Mouse (Mus musculus) MEL (cell line): ENCODE data around the gene Samd14.

Experiments
- CTCF ChIP-seq, 3 experiments: IDR thresholded peaks in 2 of 3; conservative IDR thresholded peaks in 1 of 3; 2 replicates each; pipeline ENCODE4 v1.5.1; 2011 to 2012; ENCODE audit warnings: low read length in 3 of 3, low read depth in 2 of 3, mild to moderate bottlenecking in 2 of 3, improper control_type of control experiment in 1 of 3, inconsistent platforms in 1 of 3, mixed read lengths in 1 of 3, moderate library complexity in 1 of 3; ENCODE audit not compliant: control insufficient read depth in 1 of 3, insufficient read depth in 1 of 3, poor library complexity in 1 of 3, severe bottlenecking in 1 of 3
- E2F4 ChIP-seq: IDR thresholded peaks from 2 replicates; pipeline ENCODE4 v1.6.1; 2011; ENCODE audit warnings: low read depth, low read length, improper control_type of control experiment, borderline replicate concordance
- EP300 ChIP-seq, 2 experiments: IDR thresholded peaks; 2 replicates each; pipeline ENCODE4 v1.6.1; 2011; ENCODE audit warnings: improper control_type of control experiment in 2 of 2, low read length in 2 of 2, low read depth in 1 of 2, mild to moderate bottlenecking in 1 of 2
- GATA1 ChIP-seq: IDR thresholded peaks from 2 replicates; pipeline ENCODE4 v1.6.1; 2011; ENCODE audit warnings: low read depth, low read length, improper control_type of control experiment
- HCFC1 ChIP-seq: IDR thresholded peaks from 2 replicates; pipeline ENCODE4 v1.6.1; 2012; ENCODE audit warnings: low read depth, mild to moderate bottlenecking, inconsistent platforms, low read length, improper control_type of control experiment, moderate library complexity
- MAX ChIP-seq: IDR thresholded peaks from 2 replicates; pipeline ENCODE4 v1.6.1; 2011; ENCODE audit warnings: low read length, improper control_type of control experiment
- POLR2A ChIP-seq, 2 experiments: IDR thresholded peaks; 2 replicates each; pipeline ENCODE4 v1.6.1; 2011 to 2012; ENCODE audit warnings: low read length in 2 of 2, mild to moderate bottlenecking in 2 of 2, control low read depth in 1 of 2, improper control_type of control experiment in 1 of 2, low read depth in 1 of 2, moderate library complexity in 1 of 2; ENCODE audit not compliant: control insufficient read depth in 1 of 2, insufficient read depth in 1 of 2, poor library complexity in 1 of 2
- POLR2AphosphoS2 ChIP-seq: IDR thresholded peaks from 2 replicates; pipeline ENCODE4 v1.6.1; 2011; ENCODE audit warnings: low read length, improper control_type of control experiment
- USF1 ChIP-seq: IDR thresholded peaks from 2 replicates; pipeline ENCODE4 v1.6.1; 2014; ENCODE audit warnings: low read depth, mild to moderate bottlenecking, inconsistent platforms, low read length, improper control_type of control experiment, moderate library complexity

DNA sequence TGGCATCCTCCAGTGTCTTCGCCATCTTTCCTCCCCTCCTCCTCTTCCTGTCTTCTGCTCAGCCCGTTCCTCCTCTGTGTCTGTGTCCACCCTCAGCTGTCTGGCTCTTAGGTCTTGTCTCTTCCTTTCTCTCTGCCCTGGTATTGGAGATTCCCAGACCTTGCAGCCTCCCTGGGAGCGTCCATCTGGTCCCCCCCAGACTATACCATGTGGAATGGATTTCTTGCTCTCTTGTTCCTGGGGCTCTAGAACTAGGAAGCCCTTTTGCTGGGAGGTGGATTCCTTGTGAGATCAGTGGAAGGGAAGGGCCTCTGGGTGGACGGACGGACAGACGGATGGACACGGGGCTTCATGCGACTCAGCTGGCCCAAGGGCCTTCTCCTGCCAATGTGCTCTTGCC is 13.6 kb upstream of the Samd14 start:
- TF ChIP-seq USF1 (no peak), GATA1 (no peak), MAX (no peak), E2F4 (no peak), HCFC1 (no peak), CTCF (IDR thresholded peaks at IDR 0.05 in 2 of 3, conservative IDR thresholded peaks at IDR 0.05 in 1 of 3; ENCODE audit: control insufficient read depth in 1 of 3, insufficient read depth in 1 of 3, low read depth in 2 of 3, low read length in 3 of 3, poor library complexity in 1 of 3, severe bottlenecking in 1 of 3) (no peak), POLR2A (IDR thresholded peaks at IDR 0.05; ENCODE audit: control insufficient read depth in 1 of 2, insufficient read depth in 1 of 2, low read depth in 1 of 2, low read length in 2 of 2, poor library complexity in 1 of 2) (no peak), POLR2AphosphoS2 (no peak), EP300 (IDR thresholded peaks at IDR 0.05; ENCODE audit: low read depth in 1 of 2, low read length in 2 of 2) (no peak)
